7 mouse cellular contexts compared by ENCODE assay signal in genomic region chr7:141339215-141339920, GRCm38 (mm10). TPM values are rescaled to one million over a fixed set of nuclear protein-coding genes. Genes with fewer than 3 reads are reported as not detected.
DNase-seq lines count a peak whose midpoint lies in the region; ATAC-seq and TF ChIP-seq lines count a peak whose summit lies in the region.

No protein-coding gene starts in this region.

- ATAC-seq in lung, postnatal 0 days: no peak
- ATAC-seq in stomach, embryonic 16.5 days (ENCODE audit: insufficient read depth, low FRiP score): peak; percentile 3; the same call in 1 of the 2 replicates

- H3K9me3 ChIP-seq in lung, postnatal 0 days (ENCODE audit: low read length): no peaks in the 10 kb centered on the region
- no peaks in the 10 kb centered on the region for H3K9me3 ChIP-seq in stomach, embryonic 16.5 days (replicated peaks; ENCODE audit: control insufficient read depth, low read length)

- H3K27me3 ChIP-seq in lung, postnatal 0 days (replicated peaks; ENCODE audit: insufficient read depth, low read length): no peaks in the 10 kb centered on the region
- H3K27me3 ChIP-seq in stomach, embryonic 16.5 days (ENCODE audit: control insufficient read depth, insufficient read depth, low read length): no peaks in the 10 kb centered on the region

- TF ChIP-seq CTCF in lung, postnatal 0 days (IDR thresholded peaks at IDR 0.05): 0 out of 2 replicates have a peak, but pooled peaks have one; percentile 5
- TF ChIP-seq CTCF in embryonic fibroblast, embryonic 13.5 days (IDR thresholded peaks at IDR 0.05; ENCODE audit: borderline replicate concordance, insufficient read depth, low read length): no peak

- peak overlapping the region; percentile 58 for H3K4me2 ChIP-seq in lung, postnatal 0 days (replicated peaks; ENCODE audit: low read depth, low read length)
- H3K4me2 ChIP-seq in stomach, embryonic 16.5 days (ENCODE audit: low read depth, low read length): peak overlapping the region; percentile 55

- TF ChIP-seq EP300 in lung, postnatal 0 days (IDR thresholded peaks at IDR 0.05): no peak

- no peak for TF ChIP-seq POLR2A in embryonic fibroblast, embryonic 13.5 days (IDR thresholded peaks at IDR 0.05; ENCODE audit: low read depth, low read length)

- peaks cover 10% of the 10 kb centered on the region for H3K4me1 ChIP-seq in lung, postnatal 0 days (ENCODE audit: insufficient read depth, low read depth, low read length)
- H3K4me1 ChIP-seq in embryonic fibroblast, embryonic 13.5 days (ENCODE audit: control insufficient read depth, insufficient read depth, low read length): peaks cover 9% of the 10 kb centered on the region; the same call in 1 of the 2 replicates
- H3K4me1 ChIP-seq in stomach, embryonic 16.5 days (ENCODE audit: control insufficient read depth, insufficient read depth, low read length): peaks cover 24% of the 10 kb centered on the region

- H3K36me3 ChIP-seq in lung, postnatal 0 days (ENCODE audit: insufficient read depth, low read length): 0 out of 2 replicates have a peak, but pooled peaks cover 5% of the 10 kb centered on the region
- H3K36me3 ChIP-seq in stomach, embryonic 16.5 days (ENCODE audit: control insufficient read depth, insufficient read depth, low read length): no peaks in the 10 kb centered on the region

- 30% methylated on average over 20 of the region's 20 CpGs for WGBS in lung, postnatal 0 days
- WGBS in stomach, embryonic 16.5 days: 30% methylated on average over 20 of the region's 20 CpGs

- H3K27ac ChIP-seq in lung, postnatal 0 days (ENCODE audit: low read length): peak overlapping the region; percentile 90
- H3K27ac ChIP-seq in embryonic fibroblast, embryonic 13.5 days (ENCODE audit: insufficient read depth, low read length): no peak overlapping the region
- peak overlapping the region; percentile 90 for H3K27ac ChIP-seq in stomach, embryonic 16.5 days (ENCODE audit: low read length)

- H3K9ac ChIP-seq in lung, postnatal 0 days (replicated peaks; ENCODE audit: low read depth): peak overlapping the region; percentile 60
- H3K9ac ChIP-seq in stomach, embryonic 16.5 days (ENCODE audit: low read length): peak overlapping the region; percentile 79

- H3K4me3 ChIP-seq in lung, postnatal 0 days (ENCODE audit: low read depth, low read length): peak overlapping the region; percentile 42
- H3K4me3 ChIP-seq in embryonic fibroblast, embryonic 13.5 days (ENCODE audit: insufficient read depth, low read length): peak overlapping the region; percentile 28
- peak overlapping the region; percentile 51 for H3K4me3 ChIP-seq in stomach, embryonic 16.5 days (replicated peaks; ENCODE audit: low read length)

- no peak for DNase-seq in lung, postnatal 0 days (ENCODE audit: low spot score)
- DNase-seq in lung, postnatal 14 days: no peak
- DNase-seq in kidney, postnatal 4 days: peak; percentile 25 to 51
- no peak for DNase-seq in spleen, adult 12 weeks (ENCODE audit: low spot score)
- no peak for DNase-seq in spleen, adult 18-20 months

RNA-seq across cellular contexts. Expression of gene Eps8l2, which starts 0.7 kb away (rescaled TPM):
- polyA plus RNA-seq in lung, postnatal 0 days (2015; fragmentation: Nextera tagmentation; extraction: Ambion mirVana): 67.6 and 73.1 TPM in 2 replicates
- polyA plus RNA-seq in embryonic fibroblast, embryonic 13.5 days (2011; ENCODE audit: insufficient read length, low read depth, missing spikeins): 4.2 and 9.1 TPM in 2 replicates
- polyA plus RNA-seq in stomach, embryonic 16.5 days (2015; fragmentation: Nextera tagmentation; extraction: Ambion mirVana): 79.4 and 108 TPM in 2 replicates

RNA-seq across cellular contexts. Expression of gene Tmem80, which starts 11.8 kb away (rescaled TPM):
- 34.7 and 44.1 TPM in 2 replicates for polyA plus RNA-seq in lung, postnatal 0 days (2015; fragmentation: Nextera tagmentation; extraction: Ambion mirVana)
- 24.6 and 25.4 TPM in 2 replicates for polyA plus RNA-seq in embryonic fibroblast, embryonic 13.5 days (2011; ENCODE audit: insufficient read length, low read depth, missing spikeins)
- polyA plus RNA-seq in stomach, embryonic 16.5 days (2015; fragmentation: Nextera tagmentation; extraction: Ambion mirVana): 35.9 and 36.5 TPM in 2 replicates

RNA-seq across cellular contexts. Expression of gene Deaf1, which starts 11.9 kb away (rescaled TPM):
- polyA plus RNA-seq in lung, postnatal 0 days (2015; fragmentation: Nextera tagmentation; extraction: Ambion mirVana): 35.7 and 40.8 TPM in 2 replicates
- 30.5 and 37.2 TPM in 2 replicates for polyA plus RNA-seq in embryonic fibroblast, embryonic 13.5 days (2011; ENCODE audit: insufficient read length, low read depth, missing spikeins)
- polyA plus RNA-seq in stomach, embryonic 16.5 days (2015; fragmentation: Nextera tagmentation; extraction: Ambion mirVana): 61.3 and 64.3 TPM in 2 replicates

RNA-seq across cellular contexts. Expression of gene Drd4, which starts 47.6 kb away (rescaled TPM):
- polyA plus RNA-seq in lung, postnatal 0 days (2015; fragmentation: Nextera tagmentation; extraction: Ambion mirVana): 0.12 and 0.17 TPM in 2 replicates
- 0.28 TPM in 1 of 2 replicates, not detected in the other for polyA plus RNA-seq in embryonic fibroblast, embryonic 13.5 days (2011; ENCODE audit: insufficient read length, low read depth, missing spikeins)
- 0.18 TPM in 1 of 2 replicates, not detected in the other for polyA plus RNA-seq in stomach, embryonic 16.5 days (2015; fragmentation: Nextera tagmentation; extraction: Ambion mirVana)

RNA-seq across cellular contexts. Expression of gene Taldo1, which starts 52.6 kb away (rescaled TPM):
- polyA plus RNA-seq in lung, postnatal 0 days (2015; fragmentation: Nextera tagmentation; extraction: Ambion mirVana): 260 and 276 TPM in 2 replicates
- 93.0 and 121 TPM in 2 replicates for polyA plus RNA-seq in embryonic fibroblast, embryonic 13.5 days (2011; ENCODE audit: insufficient read length, low read depth, missing spikeins)
- 399 and 400 TPM in 2 replicates for polyA plus RNA-seq in stomach, embryonic 16.5 days (2015; fragmentation: Nextera tagmentation; extraction: Ambion mirVana)

Comparison
In these comparisons a context has a peak if more than half of its experiments do, and no peak if none do; other contexts are left out.
1. DNase-seq: peak in kidney, postnatal 4 days (2 of 2); none in lung, postnatal 0 days (single experiment), lung, postnatal 14 days (single experiment), spleen, adult 12 weeks (single experiment) and spleen, adult 18-20 months (0 of 2).
2. Peak in every context shown above with its lines, with median percentiles within 50 percentile points of each other: H3K4me3 ChIP-seq.